Mouse (Mus musculus): Measurements from ENCODE around the gene Ttc27.

GRCm38 (mm10) chr17:74870177-74871160 is 152.9 kb downstream of the Ttc27 start:
- TF ChIP-seq CTCF (IDR thresholded peaks at IDR 0.05; ENCODE audit: extremely low read depth, insufficient read depth, low read length) (no peak), POLR2A (IDR thresholded peaks at IDR 0.05; ENCODE audit: extremely low read depth, insufficient read depth, low read length) (no peak)
